Mouse (Mus musculus): ENCODE results near the gene Elmo3.

DNA sequence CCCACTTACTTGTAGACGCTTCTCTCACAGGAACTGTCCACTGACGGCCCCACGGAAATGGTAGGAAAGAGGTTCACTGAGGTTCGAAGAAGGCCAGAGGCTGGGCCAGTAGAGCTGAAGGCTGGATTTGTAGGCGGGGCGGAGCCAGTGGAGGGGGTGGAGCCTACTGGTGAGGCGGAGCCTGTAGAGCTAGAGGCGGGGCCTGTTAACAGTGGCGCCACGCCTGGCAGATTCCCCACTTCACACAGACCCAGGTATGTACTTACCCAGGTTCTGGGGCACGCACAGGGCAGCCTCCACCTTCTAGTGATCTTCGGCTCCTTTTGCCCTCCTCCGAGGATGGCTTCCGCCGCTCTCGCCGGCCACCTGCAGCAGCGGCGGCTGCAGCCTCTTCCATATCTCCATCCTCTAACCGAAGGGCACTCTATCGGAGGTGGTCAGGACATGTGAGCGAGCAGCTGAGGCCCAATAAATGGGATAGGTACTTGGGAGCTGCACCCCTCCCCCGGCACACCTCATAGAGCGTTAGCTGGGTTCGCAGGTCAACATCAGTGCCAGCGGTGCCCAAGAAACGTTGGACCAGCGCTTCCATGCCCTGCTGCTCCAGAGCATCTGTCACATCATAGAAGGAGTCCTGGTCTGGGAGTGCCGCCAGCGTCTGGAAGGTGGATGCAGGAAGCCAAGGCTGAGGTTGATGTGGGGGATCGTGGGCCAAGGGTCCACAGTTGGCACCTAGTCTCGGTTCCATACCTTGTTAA lies 31.2 kb downstream of the Elmo3 start:
- TF ChIP-seq EP300 (IDR thresholded peaks at IDR 0.05; ENCODE audit: insufficient read depth, low read depth, low read length) = no peak
- no peak for TF ChIP-seq POLR2A (IDR thresholded peaks at IDR 0.05; ENCODE audit: insufficient read depth, low read depth, low read length)
- TF ChIP-seq CTCF (IDR thresholded peaks at IDR 0.05) = no peak
